Mouse (Mus musculus) spleen, adult 2 months (tissue): ENCODE measurements at regions not wholly inside any gene's neighbourhood (a gene's known extent, or its start where the extent isn't known, plus 50 kb on each side); places are given as distances from the start of the nearest gene placed in this dataset.

ENCODE experiments used
- CTCF ChIP-seq: fragments of 200-500 bp; IDR thresholded peaks from 2 replicates; pipeline ENCODE4 v1.5.1; 2011; ENCODE audit warnings: mild to moderate bottlenecking, inconsistent platforms; ENCODE audit not compliant: insufficient read depth, insufficient read length, insufficient replicate concordance; ENCODE audit errors: extremely low read depth
- POLR2A ChIP-seq: fragments of 200-500 bp; IDR thresholded peaks from 2 replicates; pipeline ENCODE4 v1.6.1; 2011; ENCODE audit warnings: low read depth, low read length, inconsistent platforms

DNA sequence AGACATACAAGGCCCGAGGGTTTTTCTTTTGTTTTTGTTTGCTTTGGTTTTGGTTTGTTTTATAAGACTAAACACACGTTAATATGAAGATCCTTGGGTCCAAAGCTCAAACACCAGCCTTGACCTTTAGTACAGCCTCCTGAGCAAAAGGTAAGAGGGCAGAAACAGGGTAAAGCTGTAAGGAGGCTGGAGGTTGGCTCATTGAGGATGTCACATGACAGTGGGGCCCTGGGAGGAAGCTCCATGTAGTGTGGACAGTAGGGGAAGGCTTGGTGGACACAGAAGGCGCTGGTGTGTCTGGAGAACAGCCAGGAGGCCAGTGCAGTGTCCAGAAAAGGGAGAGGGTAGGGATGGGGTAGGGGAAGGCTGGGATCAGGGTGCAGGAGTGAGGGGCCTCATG lies 89.6 kb upstream of the Cdh4 start:
- TF ChIP-seq CTCF (no peak), POLR2A (no peak)
